Mouse (Mus musculus) gastrocnemius, postnatal 14 days (tissue): ENCODE data around the gene Camk2g. TPM values are rescaled to one million over a fixed set of nuclear protein-coding genes. Genes with fewer than 3 reads are reported as not detected.
A peak's percentile ranks its signal among the peaks of the same experiment; 100 is the strongest.

Experiments
- DNase-seq: peaks from one replicate; pipeline ENCODE4 v3.0.0; 2021; ENCODE audit warnings: mixed read lengths
- intact Hi-C: fragments of 180-260 bp; cut with DNase I; formaldehyde crosslinking; loops from one replicate; pipeline ENCODE4 v1.15.1; 2025; ENCODE audit warnings: low total_unique reads
- total RNA-seq, 2 experiments: library from RNA; stranded (reverse); gene quantifications; 2 replicates each; pipeline ENCODE4 v1.2.3; 2021

Camk2g gene
- total RNA-seq, 2 experiments from 2014 or later, result 114 to 117 TPM

GRCm38 (mm10) chr14:20811779-20812406, 18.0 kb upstream of the Camk2g start:
- DNase-seq, result no peak
- intact Hi-C loops, result no loop called here

DNA sequence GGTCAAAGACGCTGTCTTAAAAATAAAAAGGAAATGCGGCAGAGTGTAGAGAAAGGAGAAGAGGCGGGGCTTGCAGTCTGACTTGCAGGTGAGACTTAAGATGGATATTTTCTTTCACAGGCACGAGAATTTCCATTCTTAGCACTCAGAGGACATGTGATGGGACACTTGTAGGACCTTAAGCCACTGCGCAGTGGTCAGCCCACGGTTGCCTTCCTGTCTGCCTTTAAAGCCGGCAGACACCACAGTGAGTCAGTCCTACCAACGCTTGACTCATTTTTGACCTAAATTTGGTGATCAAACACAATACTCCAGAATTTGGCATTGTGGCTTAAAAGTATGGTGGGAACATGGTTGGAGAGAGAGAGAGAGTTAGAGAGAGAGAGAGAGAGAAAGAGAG, 17.3 kb upstream of the Camk2g start:
- intact Hi-C loops, result no loop called here
- DNase-seq, result no peak

DNA sequence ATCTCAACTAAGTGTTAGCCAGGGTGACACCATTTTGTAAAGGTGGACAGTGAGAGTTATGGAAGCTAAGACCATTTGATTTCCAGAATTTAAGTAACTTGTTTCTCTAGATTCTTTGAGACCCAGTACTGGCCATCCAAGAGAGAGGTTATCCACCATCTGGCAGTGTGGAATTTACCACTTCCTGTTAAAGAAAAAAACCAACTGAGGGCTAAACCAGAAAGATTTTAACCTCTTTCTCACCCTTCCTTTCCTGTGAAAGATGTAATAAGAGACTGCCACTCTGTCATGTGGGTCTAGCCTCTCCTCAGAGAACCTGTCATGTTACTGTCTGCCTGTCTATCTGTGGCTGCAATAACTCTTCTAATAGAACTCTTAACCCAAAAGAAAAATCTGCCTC, 15.9 kb upstream of the Camk2g start:
- DNase-seq, result no peak
- intact Hi-C loops, result loop anchor here (10.0 kb wide), 1 partner anchor 185 kb away; no protein-coding TSS in a partner anchor

DNA sequence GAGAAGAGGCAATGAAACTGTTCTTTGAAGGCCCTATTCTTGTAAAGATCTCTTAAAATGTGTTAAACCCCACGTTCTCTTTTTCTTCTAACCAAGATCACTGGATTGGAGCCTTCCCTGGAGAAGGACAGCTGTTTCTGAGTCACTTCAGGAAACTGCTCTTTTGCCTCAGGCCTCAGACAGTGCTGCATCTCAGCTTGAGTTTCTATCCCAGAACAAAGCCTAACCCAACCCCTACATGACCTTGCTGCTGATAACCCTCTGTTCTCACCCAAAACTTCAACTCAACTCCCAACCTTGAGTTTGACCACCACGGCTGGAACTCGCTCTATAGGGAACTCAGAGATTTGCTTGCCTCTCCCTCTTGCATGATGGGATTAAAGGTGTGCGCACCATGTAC, 15.5 kb upstream of the Camk2g start:
- DNase-seq, result no peak
- intact Hi-C loops, result loop anchor here (10.0 kb wide), 1 partner anchor 185 kb away; no protein-coding TSS in a partner anchor

GRCm38 (mm10) chr14:20806116-20806840, 12.4 kb upstream of the Camk2g start:
- DNase-seq, result peak; percentile 70
- intact Hi-C loops, result loop anchor here (10.0 kb wide), 1 partner anchor 189 kb away; no protein-coding TSS in a partner anchor

DNA sequence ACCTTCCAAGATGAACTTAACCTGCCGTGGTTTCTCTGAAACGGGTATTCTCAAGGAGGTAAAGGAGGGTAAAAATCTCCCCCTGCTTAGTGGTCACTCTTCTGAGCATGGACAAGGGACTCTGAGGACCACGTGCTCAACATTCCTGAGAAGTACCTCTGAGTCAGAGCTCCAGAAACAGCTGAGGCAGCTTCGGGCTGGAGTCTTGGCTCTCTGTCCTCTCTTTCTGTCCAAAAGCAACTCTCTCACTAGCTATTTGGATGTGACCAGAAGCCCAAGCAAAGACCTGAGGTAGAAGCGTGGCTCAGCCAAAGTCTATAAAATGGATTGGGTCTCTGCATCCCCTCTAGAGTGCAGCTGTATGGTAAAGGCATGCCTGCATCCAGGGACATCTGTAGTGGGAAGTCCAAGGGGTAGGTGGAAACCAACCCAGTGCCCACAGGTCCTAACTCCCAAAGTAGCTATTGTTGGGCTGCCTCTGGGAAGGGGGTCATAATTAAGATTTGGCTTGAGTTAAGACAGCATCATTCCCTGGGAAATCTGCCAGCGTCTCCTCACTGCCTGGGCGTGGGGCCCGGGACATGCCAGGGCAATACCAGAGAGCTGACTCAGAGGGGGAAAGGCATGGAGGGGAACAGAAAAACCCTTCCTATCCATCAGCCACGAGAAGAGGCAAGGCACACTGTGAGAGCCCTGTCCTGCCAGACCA, 11.2 kb upstream of the Camk2g start:
- intact Hi-C loops, result loop anchor here (2.0 to 10.0 kb wide), 2 partner anchors 66 to 190 kb away; no protein-coding TSS in a partner anchor
- DNase-seq, result peak; percentile 86

GRCm38 (mm10) chr14:20804481-20804880, 10.6 kb upstream of the Camk2g start:
- intact Hi-C loops, result loop anchor here (2.0 to 10.0 kb wide), 2 partner anchors 66 to 190 kb away; no protein-coding TSS in a partner anchor
- DNase-seq, result no peak

- peak; percentile 80 for DNase-seq
- intact Hi-C loops, result loop anchor here (10.0 kb wide), 1 partner anchor 191 kb away; no protein-coding TSS in a partner anchor
Observed at GRCm38 (mm10) chr14:20803606-20803938, 9.7 kb upstream of the Camk2g start.

DNA sequence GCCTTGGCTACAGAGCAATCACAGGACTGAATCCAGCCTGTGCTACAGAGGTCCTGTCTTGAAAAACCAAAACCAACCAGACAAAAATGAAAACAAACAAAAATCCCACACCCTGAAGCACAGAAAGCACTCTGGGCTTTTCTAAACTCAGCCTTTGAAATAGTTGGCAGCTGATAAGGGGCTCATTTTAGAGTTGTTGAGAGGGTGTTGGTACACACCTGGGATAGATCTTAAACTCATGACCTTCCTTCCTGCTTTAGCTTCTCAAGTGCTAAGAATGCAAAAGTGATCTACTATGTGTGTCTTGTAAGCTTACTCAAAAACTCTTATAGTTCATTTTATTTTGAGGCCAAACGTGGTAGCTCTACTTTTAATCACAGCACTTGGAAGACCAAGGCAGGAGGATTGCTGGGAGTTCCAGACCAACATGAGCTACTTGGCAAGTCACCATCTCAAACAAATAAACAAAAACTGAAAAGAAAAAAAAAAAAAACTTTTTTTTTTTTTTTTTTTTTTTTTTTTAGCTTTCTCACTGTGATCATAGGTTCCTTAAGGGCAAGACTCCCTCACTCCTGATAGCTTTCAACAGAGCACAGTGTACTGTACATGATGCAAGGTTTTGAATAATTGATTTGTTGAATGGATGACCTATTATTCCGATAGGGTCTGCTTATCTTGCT, 9.2 kb upstream of the Camk2g start:
- DNase-seq, result no peak
- intact Hi-C loops, result loop anchor here (10.0 kb wide), 1 partner anchor 192 kb away; no protein-coding TSS in a partner anchor

GRCm38 (mm10) chr14:20798761-20799160, 4.9 kb upstream of the Camk2g start:
- peak; percentile 90 for DNase-seq
- intact Hi-C loops, result loop anchor here (2.0 to 10.0 kb wide), 2 partner anchors 32 to 64 kb away; partner anchors contain the start of gene Ndst2

GRCm38 (mm10) chr14:20798300-20798699, 4.4 kb upstream of the Camk2g start:
- DNase-seq, result no peak
- intact Hi-C loops, result loop anchor here (2.0 to 10.0 kb wide), 2 partner anchors 31 to 63 kb away; partner anchors contain the start of gene Ndst2

DNA sequence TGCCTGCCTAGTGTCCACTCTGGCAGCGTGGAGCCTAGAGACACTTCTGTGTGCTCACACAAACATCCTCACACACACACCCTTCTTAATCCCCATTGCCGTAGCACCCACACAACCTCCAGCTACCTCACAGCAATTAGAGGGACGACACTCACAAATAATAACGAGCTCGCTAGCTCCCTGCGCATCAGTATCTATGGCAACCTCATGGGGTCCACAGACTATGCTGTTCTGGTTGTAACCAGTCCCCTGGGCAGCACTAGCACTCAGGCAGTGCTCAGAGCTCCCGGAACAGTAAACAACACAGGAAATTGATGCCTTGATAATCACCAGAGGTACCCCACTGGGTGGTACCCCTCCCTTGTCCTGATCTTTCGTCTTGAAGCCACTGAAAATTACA, 2.8 kb upstream of the Camk2g start:
- DNase-seq, result no peak
- intact Hi-C loops, result loop anchor here (10.0 kb wide), 1 partner anchor 62 kb away; the partner anchor contains the start of gene Ndst2

GRCm38 (mm10) chr14:20796170-20796569, 2.3 kb upstream of the Camk2g start:
- DNase-seq, result no peak
- intact Hi-C loops, result loop anchor here (10.0 kb wide), 1 partner anchor 61 kb away; the partner anchor contains the start of gene Ndst2

DNA sequence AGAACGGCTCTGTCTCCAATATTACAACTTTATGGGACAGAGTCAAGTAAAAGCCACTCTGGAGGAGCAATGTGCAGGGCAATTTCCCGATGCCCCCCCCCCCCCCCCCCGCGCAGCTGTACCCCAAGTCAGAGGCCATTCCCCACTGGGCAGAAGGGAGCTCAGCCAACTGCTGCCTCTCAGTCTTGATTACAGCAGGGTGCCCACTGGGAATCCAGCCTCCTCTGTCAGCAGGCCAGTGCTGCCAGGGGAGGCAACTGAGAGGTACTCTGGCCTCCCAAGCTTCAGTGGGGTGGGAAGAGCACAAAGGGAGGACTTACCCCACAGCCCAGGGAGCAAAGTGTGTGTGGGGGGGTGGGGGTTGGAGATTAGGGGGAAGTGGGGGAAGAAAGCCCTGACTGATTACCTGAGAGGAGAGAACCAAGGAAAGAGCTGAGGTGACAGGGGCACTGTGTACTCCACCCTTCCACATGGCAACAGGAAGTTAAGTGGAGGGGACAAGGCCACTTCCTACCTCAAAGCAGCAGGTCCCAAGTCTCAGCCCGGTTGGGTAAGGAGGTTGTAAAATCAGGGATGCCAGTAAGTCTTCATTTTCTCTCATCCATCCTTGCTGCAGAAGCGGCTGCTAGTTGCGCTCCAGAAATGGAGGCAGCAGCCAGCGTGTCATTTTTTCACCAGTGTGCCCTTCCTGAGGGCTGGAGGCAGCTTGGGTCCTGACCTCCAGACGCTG, 1.7 kb upstream of the Camk2g start:
- intact Hi-C loops, result loop anchor here (10.0 kb wide), 1 partner anchor 61 kb away; the partner anchor contains the start of gene Ndst2

GRCm38 (mm10) chr14:20794589-20794988, 701 bp upstream of the Camk2g start:
- intact Hi-C loops, result loop anchor here (10.0 kb wide), 1 partner anchor 60 kb away; the partner anchor contains the start of gene Ndst2
- DNase-seq, result no peak

More for the DNA sequence above, 1.7 kb upstream of the Camk2g start:
- DNase-seq, result no peak

- intact Hi-C loops, result loop anchor here (10.0 kb wide), 1 partner anchor 58 kb away; the partner anchor contains the start of gene Ndst2
- DNase-seq, result peak; percentile 50
Observed at GRCm38 (mm10) chr14:20792922-20793757, 748 bp downstream of the Camk2g start.

DNA sequence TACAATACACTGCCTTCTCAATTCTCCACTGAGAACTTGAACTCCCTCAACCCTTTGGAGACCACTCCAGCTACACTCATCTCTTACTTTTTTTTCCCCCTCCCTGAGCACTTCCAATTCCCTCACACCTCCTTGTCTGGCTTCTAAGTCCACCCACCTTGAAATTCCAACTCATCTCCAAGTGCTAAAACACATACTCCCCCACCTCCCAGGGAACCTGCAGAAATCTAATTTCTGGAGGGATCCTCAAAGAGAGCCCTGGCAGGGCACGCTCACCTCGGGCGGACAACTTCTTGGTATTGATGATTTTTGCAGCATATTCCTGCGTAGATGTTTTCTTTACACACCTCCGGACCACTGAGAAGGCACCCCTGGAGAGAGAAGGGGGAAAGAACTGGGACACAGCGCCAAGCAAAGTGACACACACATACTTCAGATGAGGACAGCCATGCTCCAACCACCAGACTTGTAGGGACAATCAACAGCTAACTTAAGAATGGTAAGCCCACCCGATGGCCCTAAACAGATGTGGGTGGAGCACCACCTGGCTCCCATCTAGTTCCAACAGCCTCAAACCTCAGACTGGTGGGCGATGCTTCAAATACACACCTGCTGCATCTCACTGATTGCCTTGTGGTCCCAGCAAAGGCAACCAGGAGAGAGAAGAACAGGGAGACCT, 1.5 kb downstream of the Camk2g start:
- intact Hi-C loops, result loop anchor here (10.0 kb wide), 1 partner anchor 58 kb away; the partner anchor contains the start of gene Ndst2
- no peak for DNase-seq
